Mouse (Mus musculus) C2C12 (cell line): ENCODE results near the gene Mymk.

Experiments used
- CTCF ChIP-seq: IDR thresholded peaks from one replicate; pipeline ENCODE4 v1.5.1; 2011; ENCODE audit not compliant: control insufficient read depth, insufficient read depth, insufficient read length
- MAX ChIP-seq: IDR thresholded peaks from one replicate; pipeline ENCODE4 v1.6.1; 2011; ENCODE audit warnings: mild to moderate bottlenecking, control low read depth

DNA sequence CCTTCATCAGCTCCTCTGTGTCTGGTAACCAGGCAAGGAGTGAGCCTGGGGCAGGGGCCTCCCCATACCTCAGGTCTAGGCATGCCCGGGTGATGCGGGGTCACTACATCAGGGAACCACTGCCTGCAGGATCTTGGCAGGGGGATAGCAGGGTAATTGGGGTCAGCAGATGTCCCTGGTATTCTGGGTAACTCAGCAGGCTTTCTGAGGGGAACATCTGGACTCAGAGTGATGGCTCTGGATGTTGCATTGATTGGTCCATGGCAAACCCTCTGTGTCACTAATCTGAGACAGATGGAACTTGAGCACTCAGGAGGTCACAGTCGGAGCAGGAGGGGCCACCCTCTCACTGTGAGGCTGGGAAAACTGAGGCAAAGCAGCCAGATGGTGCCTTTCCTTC, 34.8 kb upstream of the Mymk start:
- no peak for TF ChIP-seq CTCF
- no peak for TF ChIP-seq MAX
